Mouse (Mus musculus): ENCODE data around the gene Hist1h2ac. TPM values are rescaled to one million over a fixed set of nuclear protein-coding genes. Genes with fewer than 3 reads are reported as not detected.
"Not testable (repeated sequence)": the region's sequence is repeated elsewhere in the genome, so short reads cannot be mapped to it uniquely, and the experiment has no call there.

Gene Hist1h2ac
- polyA plus RNA-seq, 1 experiment from 2014 or later, result 1.5 TPM

GRCm38 (mm10) chr13:23705751-23706356 is 22.1 kb upstream of the Hist1h2ac start:
- Histone ChIP-seq H3K9me3 (ENCODE audit: control insufficient read depth, low read length) (no peaks in the 10 kb centered on the region), H3K4me3 (ENCODE audit: low read depth, low read length) (no peak overlapping the region), H3K27ac (ENCODE audit: low read depth, low read length) (no peak overlapping the region), H3K4me2 (no peak overlapping the region), H3K36me3 (ENCODE audit: control insufficient read depth, insufficient read depth, low read length) (no peaks in the 10 kb centered on the region), H3K27me3 (replicated peaks; ENCODE audit: control insufficient read depth, insufficient read depth, low read length) (0 out of 2 replicates have a peak, but pooled peaks cover 4% of the 10 kb centered on the region), H3K9ac (ENCODE audit: low read depth, low read length) (no peak overlapping the region), H3K4me1 (replicated peaks; ENCODE audit: control insufficient read depth, insufficient read depth, low read length) (peaks cover 8% of the 10 kb centered on the region)
- ATAC-seq (replicated peaks; ENCODE audit: low FRiP score) (no peak), DNase-seq (ENCODE audit: low spot score) (peak; percentile 27)
- WGBS, result 81% methylated on average over 7 of the region's 7 CpGs

DNA sequence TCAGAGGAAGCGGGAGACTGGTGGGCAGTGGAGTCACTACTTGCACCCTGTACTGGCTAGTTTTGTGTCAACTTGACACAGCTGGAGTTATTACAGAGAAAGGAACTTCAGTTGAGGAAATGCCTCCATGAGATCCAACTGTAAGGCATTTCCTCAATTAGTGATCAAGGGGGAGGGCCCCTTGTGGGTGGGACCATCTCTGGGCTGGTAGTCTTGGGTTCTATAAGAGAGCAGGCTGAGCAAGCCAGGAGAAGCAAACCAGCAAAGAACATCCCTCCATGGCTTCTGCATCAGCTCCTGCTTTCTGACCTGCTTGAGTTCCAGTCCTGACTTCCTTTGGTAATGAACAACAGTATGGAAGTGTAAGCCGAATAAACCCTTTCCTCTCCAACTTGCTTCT is 19.1 kb upstream of the Hist1h2ac start:
- not testable (repeated sequence) for H3K27ac ChIP-seq (ENCODE audit: low read depth, low read length); ATAC-seq (replicated peaks; ENCODE audit: low FRiP score); H3K36me3 ChIP-seq (ENCODE audit: control insufficient read depth, insufficient read depth, low read length); H3K9ac ChIP-seq (ENCODE audit: low read depth, low read length); H3K4me2 ChIP-seq; H3K27me3 ChIP-seq (replicated peaks; ENCODE audit: control insufficient read depth, insufficient read depth, low read length); DNase-seq (ENCODE audit: low spot score); H3K9me3 ChIP-seq (ENCODE audit: control insufficient read depth, low read length); H3K4me3 ChIP-seq (ENCODE audit: low read depth, low read length)
- peaks cover 11% of the 10 kb centered on the region for H3K4me1 ChIP-seq (replicated peaks; ENCODE audit: control insufficient read depth, insufficient read depth, low read length)
- WGBS, result 90% methylated on average over 2 of the region's 2 CpGs

- Histone ChIP-seq H3K27me3 (replicated peaks; ENCODE audit: control insufficient read depth, insufficient read depth, low read length) (no peaks in the 10 kb centered on the region), H3K27ac (ENCODE audit: low read depth, low read length) (no peak overlapping the region), H3K4me3 (ENCODE audit: low read depth, low read length) (no peak overlapping the region), H3K4me2 (no peak overlapping the region), H3K4me1 (replicated peaks; ENCODE audit: control insufficient read depth, insufficient read depth, low read length) (peaks cover 11% of the 10 kb centered on the region), H3K9ac (ENCODE audit: low read depth, low read length) (no peak overlapping the region), H3K9me3 (ENCODE audit: control insufficient read depth, low read length) (no peaks in the 10 kb centered on the region), H3K36me3 (ENCODE audit: control insufficient read depth, insufficient read depth, low read length) (no peaks in the 10 kb centered on the region)
- ATAC-seq (replicated peaks; ENCODE audit: low FRiP score) (no peak), DNase-seq (ENCODE audit: low spot score) (no peak)
- 61% methylated on average over 4 of the region's 4 CpGs for WGBS
Measured at GRCm38 (mm10) chr13:23702220-23702619, 18.5 kb upstream of the Hist1h2ac start.

- H3K9me3 ChIP-seq (ENCODE audit: control insufficient read depth, low read length), result no peaks in the 10 kb centered on the region
- H3K4me2 ChIP-seq, result 0 out of 2 replicates have a peak overlapping the region, but pooled peaks have one; percentile 4
- peak overlapping the region; percentile 46 for H3K9ac ChIP-seq (ENCODE audit: low read depth, low read length)
- H3K36me3 ChIP-seq (ENCODE audit: control insufficient read depth, insufficient read depth, low read length), result no peaks in the 10 kb centered on the region
- 0 out of 2 replicates have a peak overlapping the region, but pooled peaks have one; percentile 3 for H3K27ac ChIP-seq (ENCODE audit: low read depth, low read length)
- no peak overlapping the region for H3K4me3 ChIP-seq (ENCODE audit: low read depth, low read length)
- peak; percentile 61 for DNase-seq (ENCODE audit: low spot score)
- 22% methylated on average over 8 of the region's 8 CpGs for WGBS
- peaks cover 12% of the 10 kb centered on the region for H3K4me1 ChIP-seq (replicated peaks; ENCODE audit: control insufficient read depth, insufficient read depth, low read length)
- ATAC-seq (replicated peaks; ENCODE audit: low FRiP score), result peak; percentile 47; the same call in 1 of the 2 replicates
- H3K27me3 ChIP-seq (replicated peaks; ENCODE audit: control insufficient read depth, insufficient read depth, low read length), result no peaks in the 10 kb centered on the region
Measured at GRCm38 (mm10) chr13:23700786-23701520, 17.2 kb upstream of the Hist1h2ac start.

- Histone ChIP-seq H3K4me3 (ENCODE audit: low read depth, low read length) (no peak overlapping the region), H3K4me1 (replicated peaks; ENCODE audit: control insufficient read depth, insufficient read depth, low read length) (peaks cover 16% of the 10 kb centered on the region), H3K27me3 (replicated peaks; ENCODE audit: control insufficient read depth, insufficient read depth, low read length) (no peaks in the 10 kb centered on the region), H3K4me2 (no peak overlapping the region), H3K36me3 (ENCODE audit: control insufficient read depth, insufficient read depth, low read length) (no peaks in the 10 kb centered on the region), H3K9ac (ENCODE audit: low read depth, low read length) (no peak overlapping the region), H3K27ac (ENCODE audit: low read depth, low read length) (no peak overlapping the region), H3K9me3 (ENCODE audit: control insufficient read depth, low read length) (no peaks in the 10 kb centered on the region)
- no peak for DNase-seq (ENCODE audit: low spot score)
- 69% methylated on average over 3 of the region's 3 CpGs for WGBS
- ATAC-seq (replicated peaks; ENCODE audit: low FRiP score), result no peak
Measured at GRCm38 (mm10) chr13:23699767-23700166, 16.0 kb upstream of the Hist1h2ac start.

DNA sequence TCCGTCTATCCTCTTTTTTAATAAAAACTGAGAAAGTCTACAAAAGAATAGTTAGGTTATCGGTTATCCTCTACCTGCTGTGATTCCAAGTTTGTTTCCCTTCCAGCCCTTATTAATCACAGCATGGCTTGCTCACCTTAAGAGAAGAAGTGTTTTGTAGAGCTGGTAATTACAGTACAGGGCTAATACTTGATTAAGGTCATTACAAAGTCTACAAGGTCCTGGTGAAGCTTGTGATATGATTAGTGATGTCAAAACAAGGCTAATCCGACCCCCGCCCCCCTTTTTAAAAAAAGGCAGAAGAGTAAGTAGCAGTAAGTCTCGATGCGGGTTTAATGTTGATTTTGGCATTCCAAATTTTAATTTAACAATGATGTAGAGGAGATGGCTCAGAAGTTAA is 15.2 kb upstream of the Hist1h2ac start:
- Histone ChIP-seq H3K9ac (ENCODE audit: low read depth, low read length) (peak overlapping the region; percentile 27; the same call in 1 of the 2 replicates), H3K36me3 (ENCODE audit: control insufficient read depth, insufficient read depth, low read length) (no peaks in the 10 kb centered on the region), H3K4me2 (peak overlapping the region; percentile 35), H3K4me3 (ENCODE audit: low read depth, low read length) (no peak overlapping the region), H3K27ac (ENCODE audit: low read depth, low read length) (peak overlapping the region; percentile 78), H3K4me1 (replicated peaks; ENCODE audit: control insufficient read depth, insufficient read depth, low read length) (peaks cover 16% of the 10 kb centered on the region), H3K27me3 (replicated peaks; ENCODE audit: control insufficient read depth, insufficient read depth, low read length) (no peaks in the 10 kb centered on the region), H3K9me3 (ENCODE audit: control insufficient read depth, low read length) (no peaks in the 10 kb centered on the region)
- WGBS, result 76% methylated on average over 6 of the region's 6 CpGs
- ATAC-seq (replicated peaks; ENCODE audit: low FRiP score), result no peak
- DNase-seq (ENCODE audit: low spot score), result no peak

GRCm38 (mm10) chr13:23698300-23698693 is 14.5 kb upstream of the Hist1h2ac start, which contains the start of gene Hist1h4c:
Hist1h4c (minus strand) TSS chr13:23698454.
- under 1% methylated on average over 20 of the region's 22 CpGs for WGBS
- ATAC-seq (replicated peaks; ENCODE audit: low FRiP score) (peak; percentile 93), DNase-seq (ENCODE audit: low spot score) (peak; percentile 99)
- Histone ChIP-seq H3K4me1 (replicated peaks; ENCODE audit: control insufficient read depth, insufficient read depth, low read length) (peaks cover 16% of the 10 kb centered on the region), H3K9me3 (ENCODE audit: control insufficient read depth, low read length) (no peaks in the 10 kb centered on the region), H3K4me3 (ENCODE audit: low read depth, low read length) (peak within 1 kb of the TSS; percentile 42), H3K27me3 (replicated peaks; ENCODE audit: control insufficient read depth, insufficient read depth, low read length) (no peaks in the 10 kb centered on the region), H3K27ac (ENCODE audit: low read depth, low read length) (peak within 1 kb of the TSS; percentile 99), H3K4me2 (peak within 1 kb of the TSS; percentile 59), H3K9ac (ENCODE audit: low read depth, low read length) (peak within 1 kb of the TSS; percentile 73), H3K36me3 (ENCODE audit: control insufficient read depth, insufficient read depth, low read length) (no peaks in the 10 kb centered on the region)

- peak overlapping the region; percentile 73 for H3K9ac ChIP-seq (ENCODE audit: low read depth, low read length)
- H3K27ac ChIP-seq (ENCODE audit: low read depth, low read length), result peak overlapping the region; percentile 99
- H3K36me3 ChIP-seq (ENCODE audit: control insufficient read depth, insufficient read depth, low read length), result no peaks in the 10 kb centered on the region
- no peaks in the 10 kb centered on the region for H3K27me3 ChIP-seq (replicated peaks; ENCODE audit: control insufficient read depth, insufficient read depth, low read length)
- ATAC-seq (replicated peaks; ENCODE audit: low FRiP score), result peak; percentile 72
- peak overlapping the region; percentile 42 for H3K4me3 ChIP-seq (ENCODE audit: low read depth, low read length)
- under 1% methylated on average over 23 of the region's 32 CpGs for WGBS
- DNase-seq (ENCODE audit: low spot score), result peak; percentile 57
- peaks cover 16% of the 10 kb centered on the region for H3K4me1 ChIP-seq (replicated peaks; ENCODE audit: control insufficient read depth, insufficient read depth, low read length)
- H3K9me3 ChIP-seq (ENCODE audit: control insufficient read depth, low read length), result no peaks in the 10 kb centered on the region
- H3K4me2 ChIP-seq, result peak overlapping the region; percentile 59
Measured at GRCm38 (mm10) chr13:23697491-23698299, 13.9 kb upstream of the Hist1h2ac start.
